Mouse (Mus musculus): ENCODE data around the gene Tiprl.
A peak's percentile ranks its signal among the peaks of the same experiment; 100 is the strongest.

Tiprl gene

DNA sequence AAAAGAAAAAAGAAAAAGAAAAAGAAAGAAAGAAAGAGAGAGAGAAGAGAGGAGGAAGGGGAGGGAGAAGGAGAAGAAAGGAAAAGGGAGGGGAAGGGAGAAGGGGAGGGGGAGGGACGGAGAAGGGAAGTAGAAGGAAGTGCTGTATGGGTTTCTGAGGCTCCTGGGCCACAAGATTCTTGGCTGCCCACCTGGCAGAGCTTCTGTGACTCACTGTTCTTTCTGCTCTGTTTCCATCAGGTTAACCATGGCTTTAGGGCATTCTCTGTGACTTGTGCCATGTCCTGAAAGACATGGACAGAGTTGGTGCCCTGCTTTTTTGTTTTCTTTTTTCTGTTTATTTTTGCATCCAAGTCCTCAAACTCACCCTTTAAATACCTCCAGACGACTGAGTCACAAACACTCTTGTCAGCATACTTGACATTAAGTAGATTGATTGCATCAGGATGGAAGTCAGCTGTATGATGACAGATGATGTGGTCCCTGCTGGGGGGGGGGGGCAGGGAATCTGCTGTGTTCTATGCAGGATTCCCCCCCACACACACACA is 33.2 kb downstream of the Tiprl start:
- DNase-seq (ENCODE audit: low read depth, low spot score), result no peak

DNA sequence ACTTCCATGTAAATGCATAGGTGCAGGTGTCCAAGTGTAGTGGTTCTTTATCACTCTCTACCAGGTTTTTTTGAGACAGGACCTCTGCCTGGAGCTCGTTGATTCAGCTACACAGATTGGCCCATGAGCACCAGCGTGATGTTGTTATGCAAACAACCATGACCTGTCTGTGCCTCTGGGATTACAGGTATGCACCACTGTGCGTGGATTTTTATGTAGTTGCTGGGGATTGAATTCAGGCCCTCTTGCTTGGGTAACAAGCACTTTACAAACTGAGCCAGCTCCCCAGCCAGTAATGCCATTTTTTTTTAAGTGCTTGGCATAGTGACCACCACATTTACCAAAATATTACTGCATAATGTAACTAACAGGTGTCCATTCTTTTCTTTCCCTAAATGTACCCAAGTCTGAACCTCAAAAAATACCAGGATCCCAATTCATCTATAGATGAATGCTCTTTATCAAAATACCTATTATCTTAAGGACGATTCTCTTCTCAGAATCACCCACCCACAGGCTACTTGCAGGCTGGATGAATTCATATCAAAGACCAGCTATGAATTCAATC is 35.3 kb downstream of the Tiprl start:
- no peak for DNase-seq (ENCODE audit: low read depth, low spot score)

DNA sequence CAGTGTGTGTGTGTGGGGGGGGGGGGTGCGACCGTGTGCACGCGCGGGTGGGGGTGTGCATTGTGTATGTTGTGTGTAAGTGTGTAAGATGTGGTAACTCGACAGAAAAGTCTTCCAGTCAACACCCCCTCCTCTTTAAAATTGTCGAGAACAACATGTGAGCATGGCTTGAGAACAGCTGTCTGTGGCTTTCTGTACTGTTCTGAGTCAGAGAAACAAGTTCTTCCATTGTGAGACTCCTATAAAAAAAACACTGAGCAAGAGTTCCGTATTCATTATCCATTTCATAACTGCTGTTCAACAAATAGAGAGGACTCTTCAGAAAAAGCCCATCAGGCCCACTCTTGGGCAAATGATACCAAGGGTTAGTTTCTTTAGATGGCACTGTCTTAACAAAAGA is 36.0 kb downstream of the Tiprl start:
- no peak for DNase-seq (ENCODE audit: low read depth, low spot score)

DNA sequence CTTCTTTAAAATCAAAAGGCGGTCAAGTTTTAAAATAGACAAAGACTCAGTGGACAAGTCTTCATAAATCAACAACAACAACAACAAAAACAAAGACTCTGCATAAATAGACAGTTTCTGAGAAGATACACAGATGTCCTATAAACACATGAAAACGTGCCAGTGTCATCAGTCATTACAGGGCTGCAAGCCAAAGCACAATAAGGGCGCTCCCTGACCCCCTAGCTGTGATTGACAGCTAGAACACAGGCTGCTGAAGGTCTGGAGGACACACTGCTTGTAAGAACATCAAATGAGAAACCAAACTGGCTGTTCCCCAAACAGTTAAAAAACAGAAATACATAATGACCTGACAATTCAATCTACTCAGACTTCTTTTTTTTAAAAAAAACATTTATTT is 37.2 kb downstream of the Tiprl start:
- DNase-seq (ENCODE audit: low read depth, low spot score), result no peak

DNA sequence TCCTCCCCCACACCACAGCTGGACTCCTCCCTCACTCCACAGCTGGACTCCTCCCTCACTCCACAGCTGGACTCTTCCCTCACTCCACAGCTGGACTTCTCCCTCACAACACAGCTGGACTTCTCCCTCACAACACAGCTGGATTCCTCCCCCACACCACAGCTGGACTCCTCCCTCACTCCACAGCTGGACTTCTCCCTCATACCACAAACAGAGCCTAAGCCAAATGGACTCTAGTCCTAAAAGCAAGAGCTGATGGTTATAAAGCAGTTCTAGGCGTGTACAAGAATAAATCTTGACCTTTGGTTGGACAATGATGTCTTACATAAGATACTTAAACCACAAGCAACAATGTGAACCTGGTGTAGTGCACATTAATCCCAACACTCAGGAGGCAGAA is 37.8 kb downstream of the Tiprl start:
- DNase-seq (ENCODE audit: low read depth, low spot score), result no peak

DNA sequence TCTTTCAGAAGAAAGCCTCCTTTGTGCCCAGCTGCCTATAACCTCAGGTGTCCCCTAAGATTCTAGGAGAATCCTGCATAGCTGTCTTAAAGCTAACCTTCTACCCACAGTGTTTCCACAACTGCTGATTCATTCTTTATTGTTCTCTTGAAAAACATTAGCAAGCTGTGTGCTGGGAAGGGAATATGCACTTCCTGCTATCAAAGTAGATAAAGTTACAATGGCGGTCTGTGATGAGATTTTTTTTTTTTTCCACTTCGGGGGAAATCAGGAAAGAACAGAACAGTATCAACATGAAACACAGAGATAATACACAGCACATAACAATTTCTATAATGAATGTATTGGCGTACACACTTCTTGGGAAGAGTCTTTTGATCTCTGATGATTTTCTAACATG is 38.9 kb downstream of the Tiprl start:
- no peak for DNase-seq (ENCODE audit: low read depth, low spot score)

DNA sequence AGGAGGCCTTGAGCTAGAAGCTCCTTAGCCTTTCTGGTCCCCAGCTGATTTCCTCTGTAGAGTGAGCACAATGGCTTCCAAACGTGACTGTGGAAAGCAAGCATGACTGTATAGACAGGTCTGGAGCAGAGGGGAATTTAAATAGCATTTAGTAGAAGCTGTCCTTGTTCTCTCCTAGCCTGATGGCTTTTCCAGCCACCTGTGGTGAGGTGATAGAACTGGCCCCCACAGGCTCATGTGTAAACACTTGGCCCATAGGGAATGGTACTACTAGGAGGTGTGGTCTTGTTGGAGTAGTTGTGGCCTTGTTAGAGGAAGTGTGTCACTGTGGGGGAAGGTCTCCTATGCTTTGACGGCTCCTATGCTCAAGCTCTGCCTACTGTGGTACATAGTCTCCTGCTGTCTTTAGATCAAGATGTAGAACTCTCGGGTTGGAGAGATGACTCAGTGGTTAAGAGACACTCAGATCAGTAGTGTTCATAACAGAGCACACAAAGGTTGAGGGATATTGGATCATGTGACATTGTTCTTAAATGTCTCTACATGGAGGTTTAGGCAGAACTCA is 41.3 kb downstream of the Tiprl start:
- DNase-seq (ENCODE audit: low read depth, low spot score), result no peak

DNA sequence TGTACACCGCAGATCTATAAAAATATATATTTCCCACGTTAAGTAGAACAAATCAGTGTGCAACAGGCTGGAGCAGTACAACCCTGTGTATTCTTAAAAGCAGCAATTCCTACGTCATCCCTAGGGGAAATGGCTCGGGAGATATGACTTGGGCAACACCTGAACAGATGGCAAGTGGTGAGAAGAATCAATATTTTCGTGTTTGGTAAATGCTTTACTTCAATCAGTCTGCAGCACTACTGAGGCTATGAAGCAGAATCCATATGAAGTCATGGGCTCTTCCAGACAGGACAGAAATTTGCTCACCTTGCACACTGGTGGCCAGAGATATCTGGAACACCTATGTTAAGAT is 42.2 kb downstream of the Tiprl start:
- DNase-seq (ENCODE audit: low read depth, low spot score), result no peak

DNA sequence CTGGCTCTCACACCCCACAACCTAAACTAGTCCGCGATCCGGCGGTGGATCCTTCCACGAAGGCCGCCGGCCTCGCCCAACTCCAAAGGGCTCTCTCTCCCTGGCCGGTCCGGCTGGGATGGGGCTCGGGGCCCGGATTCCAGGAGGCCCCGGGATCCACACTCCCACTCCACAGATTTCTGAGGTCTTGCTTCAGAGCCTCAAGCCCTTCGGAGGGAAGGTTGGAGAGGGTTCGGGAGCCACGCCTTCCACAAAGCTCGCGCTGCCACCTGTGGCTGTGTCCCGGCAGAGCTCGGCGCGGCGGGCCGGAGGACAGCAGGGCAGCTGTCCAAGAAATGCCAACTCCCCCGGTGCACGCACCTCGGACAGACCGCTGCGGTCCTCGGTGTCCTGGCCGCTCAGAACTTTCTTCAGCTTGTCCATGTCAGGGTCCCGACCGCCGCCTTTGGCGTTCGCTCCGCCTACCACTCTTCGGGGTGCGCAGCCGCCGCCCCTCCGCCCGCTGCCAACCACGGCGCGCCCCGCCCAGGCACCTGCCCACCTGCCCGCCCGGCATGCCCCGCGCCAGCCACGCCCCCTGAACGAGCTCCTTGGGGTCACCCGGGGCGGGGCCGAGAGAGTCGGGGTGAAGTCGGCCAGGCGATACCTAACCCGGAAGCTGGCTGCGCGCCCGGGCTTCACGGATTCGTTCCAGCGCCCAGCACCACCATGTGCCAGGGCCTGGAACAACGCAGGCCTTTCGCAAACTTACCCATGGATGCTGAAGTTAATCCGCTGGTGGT is 42.7 kb downstream of the Tiprl start, which contains the start of gene Sft2d2:
TSS of gene Sft2d2 (minus strand) at position 559 of the 782 bp plus-strand sequence.
- DNase-seq (ENCODE audit: low read depth, low spot score), result peak; percentile 90

DNA sequence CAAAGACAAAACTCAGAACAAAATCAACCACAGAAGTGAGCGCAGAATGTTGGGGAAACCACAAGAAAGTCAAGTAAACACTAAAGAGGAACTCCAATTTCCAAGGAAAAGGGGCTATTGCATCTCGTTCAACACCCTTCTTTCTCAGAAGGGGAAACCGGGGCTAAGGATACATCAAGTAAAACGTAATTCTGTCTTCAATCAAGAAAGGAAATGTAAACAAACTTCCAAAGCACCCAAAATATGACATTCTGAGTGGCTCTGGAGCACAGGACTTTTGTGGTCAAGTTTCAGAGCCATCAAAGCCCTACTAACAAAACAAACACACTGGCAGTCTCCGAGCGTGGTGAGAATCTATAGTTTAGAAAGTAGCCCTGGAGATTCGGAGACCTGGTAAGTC is 43.4 kb downstream of the Tiprl start:
- no peak for DNase-seq (ENCODE audit: low read depth, low spot score)

DNA sequence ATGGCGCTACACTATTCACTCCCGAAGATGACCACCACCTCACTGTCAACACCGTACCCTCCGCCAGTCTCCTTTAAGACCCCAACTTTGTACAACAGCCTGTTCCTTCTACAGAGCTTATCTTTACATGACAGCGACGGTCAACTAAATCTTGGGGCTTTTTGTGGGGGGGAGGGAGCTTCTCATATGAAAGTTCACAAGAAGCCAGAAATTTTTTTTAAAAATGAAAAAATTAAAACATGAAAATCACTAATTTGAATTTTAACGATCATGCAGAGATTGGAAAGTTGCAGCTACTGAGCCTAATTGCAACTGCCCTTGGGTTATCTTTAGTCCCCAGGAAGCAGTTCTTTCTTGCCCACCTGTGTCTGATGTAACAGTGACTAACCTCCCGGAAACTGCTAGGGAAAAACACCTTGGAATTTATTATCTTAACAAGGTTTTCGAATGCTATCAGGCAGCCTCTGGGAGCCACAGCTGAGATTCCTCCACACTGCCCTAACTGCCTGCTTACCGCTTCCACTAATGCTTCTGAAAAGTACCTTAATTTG is 44.0 kb downstream of the Tiprl start:
- DNase-seq (ENCODE audit: low read depth, low spot score), result no peak

DNA sequence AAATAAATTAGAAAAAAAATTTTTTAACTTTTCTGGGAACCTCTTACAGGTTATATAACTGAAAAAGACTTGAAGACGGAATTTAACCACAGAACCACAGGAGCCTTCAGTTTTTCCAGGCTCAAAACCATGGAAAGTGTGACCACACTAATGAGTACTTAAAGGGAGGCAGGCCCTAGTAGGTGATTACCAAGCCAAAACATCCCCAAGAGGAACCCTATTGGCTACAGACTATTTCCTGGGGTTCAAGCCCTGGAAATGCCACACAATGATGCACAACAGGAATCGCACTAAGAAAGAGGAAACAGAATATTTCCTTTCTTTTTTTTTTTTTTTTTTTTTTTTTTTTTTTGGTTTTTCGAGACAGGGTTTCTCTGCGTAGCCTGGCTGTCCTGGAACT is 44.7 kb downstream of the Tiprl start:
- DNase-seq (ENCODE audit: low read depth, low spot score), result peak; percentile 36

DNA sequence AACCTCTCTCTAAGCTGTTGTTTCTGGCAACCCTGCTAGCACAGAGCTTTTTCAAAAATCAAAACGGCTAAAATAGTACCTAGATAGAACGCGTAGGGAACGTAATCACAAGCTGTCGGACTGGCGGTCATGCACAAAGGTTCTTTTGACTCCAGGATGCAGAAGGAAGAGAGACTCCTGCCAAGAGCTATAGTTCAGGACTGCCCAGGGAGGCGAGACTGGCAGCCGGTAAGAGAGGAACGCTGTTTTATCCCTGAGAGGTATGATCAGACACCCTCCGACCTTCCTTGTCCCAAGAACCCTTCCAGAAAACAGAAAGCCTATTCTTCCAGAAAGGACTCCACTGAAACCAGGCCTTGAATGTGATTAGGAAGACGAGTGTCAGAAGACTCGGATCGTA is 45.2 kb downstream of the Tiprl start:
- no peak for DNase-seq (ENCODE audit: low read depth, low spot score)

DNA sequence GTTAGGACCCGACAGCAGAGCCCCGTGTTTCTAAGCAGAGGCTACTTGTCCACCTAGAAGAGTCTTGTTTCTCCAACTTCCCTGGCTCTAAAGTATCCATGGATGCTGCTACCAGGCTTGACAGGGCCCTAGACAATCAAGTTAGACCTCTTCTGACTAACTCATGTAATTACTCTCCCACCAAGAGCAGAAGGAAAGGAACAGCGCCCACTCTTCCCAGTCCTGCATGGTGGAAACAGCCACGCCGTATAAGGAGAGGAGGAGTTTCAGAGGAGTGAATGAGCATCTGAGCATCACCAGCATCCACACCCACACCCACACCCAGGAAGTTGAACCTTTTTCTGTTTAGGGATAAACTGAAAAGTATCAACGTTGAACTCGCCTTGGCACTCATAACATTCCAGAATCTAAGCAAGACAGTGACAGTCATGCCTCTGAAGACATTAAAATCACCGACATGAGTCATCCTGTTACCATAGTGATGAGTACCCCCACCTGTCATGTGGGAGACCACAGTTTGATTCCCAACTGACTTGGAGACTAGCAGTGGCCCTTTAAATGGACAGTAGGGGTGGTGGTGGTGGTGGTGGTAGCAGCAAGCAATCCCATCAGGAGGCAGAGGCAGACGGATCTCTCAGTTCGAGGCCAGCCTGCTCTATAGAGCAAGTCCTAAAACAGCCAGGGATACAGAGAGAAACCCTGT is 46.1 kb downstream of the Tiprl start:
- DNase-seq (ENCODE audit: low read depth, low spot score), result no peak

DNA sequence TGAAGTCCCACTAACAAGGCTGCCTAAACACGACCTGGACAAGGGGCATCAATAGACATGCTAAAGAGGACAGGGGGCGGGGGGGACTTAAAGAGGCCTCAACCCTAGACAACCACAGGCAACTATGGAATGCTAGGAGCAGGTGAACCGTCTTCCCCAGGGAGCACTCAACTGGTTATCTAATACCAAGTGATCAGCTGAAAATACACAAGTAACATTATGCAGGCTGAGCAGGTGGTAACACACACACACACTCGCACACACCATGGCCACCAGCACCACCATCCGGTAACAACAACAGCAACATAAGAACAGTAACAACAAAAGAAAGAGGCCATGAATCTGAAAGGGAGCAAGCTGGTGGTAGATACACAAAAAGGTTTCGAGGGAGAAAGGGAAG is 46.7 kb downstream of the Tiprl start:
- DNase-seq (ENCODE audit: low read depth, low spot score), result no peak

DNA sequence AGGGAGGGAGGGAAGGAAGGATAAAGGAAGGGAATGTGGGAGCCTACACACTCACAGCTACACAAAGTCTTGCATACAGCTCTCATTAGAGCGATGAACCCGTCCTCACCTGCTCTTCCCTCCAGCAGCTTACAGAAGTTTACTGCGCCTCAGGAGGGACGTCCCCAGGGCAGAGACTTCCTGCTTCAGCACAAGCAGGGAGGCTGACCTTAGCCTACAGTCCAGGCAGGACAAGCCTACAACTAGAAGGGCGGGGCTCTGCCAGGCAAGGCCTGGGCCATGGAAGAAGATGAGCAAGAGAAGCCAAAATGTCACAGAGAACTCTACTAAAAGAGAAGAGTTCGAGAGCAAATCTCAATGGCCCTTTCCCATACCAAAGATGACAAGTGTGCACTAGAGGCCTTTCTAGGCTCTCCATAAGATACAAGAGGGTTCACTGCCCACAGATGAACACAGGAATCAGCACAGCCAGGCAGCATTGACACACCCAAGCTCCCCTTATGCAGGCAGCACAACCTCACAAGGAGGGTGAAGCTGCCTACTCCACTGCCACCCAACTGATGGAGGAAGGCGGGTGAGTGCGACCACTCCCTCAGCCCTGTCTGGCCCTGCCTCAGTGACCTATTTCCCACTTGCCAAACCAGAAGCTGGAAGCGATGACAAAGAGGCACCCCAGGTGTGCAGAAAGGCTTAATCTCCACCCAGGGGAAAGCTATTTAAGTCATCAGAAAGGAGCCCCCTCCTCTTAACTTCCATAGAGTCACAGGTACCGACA is 47.8 kb downstream of the Tiprl start:
- no peak for DNase-seq (ENCODE audit: low read depth, low spot score)

DNA sequence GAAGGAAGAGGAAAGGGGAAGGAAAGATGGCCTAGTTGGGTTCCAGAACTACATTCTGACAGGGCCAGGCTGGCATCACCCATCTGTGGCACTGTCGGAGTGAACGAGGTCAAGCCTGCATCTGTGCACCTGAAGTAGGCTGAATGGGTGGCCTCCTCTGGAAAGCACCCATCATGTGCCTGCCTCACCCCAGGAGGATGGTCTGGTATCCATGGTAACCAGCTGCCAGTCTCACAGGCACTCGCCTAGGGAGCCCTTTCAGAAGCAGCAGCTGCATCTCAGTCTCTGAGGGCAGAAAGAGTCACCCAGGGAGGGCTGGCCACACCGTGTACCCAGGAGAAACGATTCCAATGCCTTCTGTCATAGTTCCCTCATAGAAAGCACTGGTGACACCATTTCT is 49.4 kb downstream of the Tiprl start:
- DNase-seq (ENCODE audit: low read depth, low spot score), result no peak

DNA sequence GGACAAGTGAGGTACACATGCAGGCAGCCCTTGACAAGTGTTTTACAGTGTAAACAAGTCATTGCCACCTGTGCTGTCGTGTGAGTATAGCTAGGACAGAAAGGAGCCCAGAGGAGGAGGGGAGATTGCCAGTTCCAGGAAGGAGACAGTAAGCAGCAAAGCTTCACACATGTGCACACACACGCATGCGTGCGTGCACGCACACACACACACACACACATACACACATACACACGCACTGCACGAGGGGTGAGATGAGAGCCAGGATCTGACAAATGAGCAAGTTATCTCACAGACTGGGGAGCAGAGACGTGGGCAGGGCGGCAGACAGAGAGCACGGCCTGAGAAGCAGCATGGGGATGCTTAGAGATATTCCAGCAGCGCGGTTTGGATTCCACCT is 50.3 kb downstream of the Tiprl start:
- DNase-seq (ENCODE audit: low read depth, low spot score), result no peak

DNA sequence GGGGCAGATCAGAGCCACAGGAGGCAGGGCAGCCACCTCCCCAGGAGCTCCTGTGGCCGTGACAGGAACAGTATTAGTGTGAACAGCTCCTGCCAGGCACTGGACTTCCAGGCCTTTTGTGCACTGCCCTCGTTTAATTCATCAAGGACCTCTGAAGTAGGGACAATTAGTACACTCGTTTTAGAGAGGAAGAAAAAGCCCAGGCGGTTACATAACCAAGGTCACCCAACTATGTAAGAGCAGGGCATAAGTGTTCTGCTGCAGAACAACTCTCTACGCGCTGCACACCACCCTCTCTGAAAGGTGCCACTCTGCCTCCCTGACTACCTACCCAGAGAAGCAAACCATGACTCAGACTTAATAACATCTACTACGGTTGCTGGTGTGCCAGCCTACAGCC is 51.7 kb downstream of the Tiprl start:
- DNase-seq (ENCODE audit: low read depth, low spot score), result no peak

DNA sequence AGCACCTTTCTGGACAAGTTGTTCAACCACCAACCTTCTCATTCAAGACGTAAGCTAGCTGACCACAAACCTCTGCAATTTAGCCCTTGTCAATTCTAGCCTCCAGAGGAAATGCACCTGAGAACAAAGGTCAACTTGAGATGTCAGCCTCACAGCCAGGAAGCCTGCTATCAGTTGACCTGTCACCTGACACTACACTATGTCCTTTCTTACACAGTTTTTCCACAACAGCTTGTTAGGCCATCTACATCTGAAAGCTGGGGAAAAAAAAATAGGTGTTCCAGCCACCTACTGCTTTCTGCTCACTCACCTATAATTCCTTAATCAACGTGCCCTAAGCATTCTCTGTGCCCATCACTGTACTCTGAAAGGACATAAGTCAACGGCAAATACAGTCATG is 52.6 kb downstream of the Tiprl start:
- no peak for DNase-seq (ENCODE audit: low read depth, low spot score)

DNA sequence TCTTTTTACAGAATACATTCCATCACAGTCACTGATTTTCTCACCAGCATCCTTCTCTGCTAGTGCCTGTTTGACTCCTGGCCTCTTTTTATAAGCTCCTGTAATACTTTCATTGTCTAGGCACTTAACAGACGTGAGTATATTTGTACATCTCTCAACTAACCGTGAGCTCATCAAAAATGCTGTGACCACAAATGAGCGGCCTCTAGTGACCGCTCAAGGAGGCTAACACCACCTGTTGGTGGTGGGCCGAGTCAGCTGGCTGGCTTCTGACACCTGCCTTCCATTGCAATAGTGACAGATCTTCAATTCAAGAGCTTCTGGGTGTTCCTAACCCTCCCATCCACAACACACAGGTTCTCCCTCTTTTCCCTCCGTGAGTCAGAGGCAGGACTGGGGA is 53.4 kb downstream of the Tiprl start:
- no peak for DNase-seq (ENCODE audit: low read depth, low spot score)

Measured in skeletal muscle tissue, adult 2 months (tissue).